Mouse (Mus musculus) adrenal gland, postnatal 36 days (tissue): ENCODE measurements around the gene Sdhc. TPM values are rescaled to one million over a fixed set of nuclear protein-coding genes. Genes with fewer than 3 reads are reported as not detected.

ENCODE experiments used
- DNase-seq, 2 experiments: peaks; one replicate each; pipeline ENCODE4 v3.0.0; 2021; ENCODE audit warnings: mixed read lengths in 1 of 2
- long read RNA-seq, 2 experiments: library from polyadenylated mRNA; stranded (forward); transcript quantifications; one replicate each; pipeline ENCODE4 v2.0.0; 2021; ENCODE audit warnings: borderline sequencing depth in 2 of 2
- total RNA-seq, 2 experiments: library from RNA; stranded (reverse); gene quantifications; 2 replicates each; pipeline ENCODE4 v1.2.3; 2021

Gene Sdhc
- total RNA-seq = 100 to 1,000 TPM; 438 to 454 TPM
- long read RNA-seq, experiment 1, transcript Sdhc-202 (6 exons, 3,171 nt) = major isoform, 47 of 92 reads
- long read RNA-seq, experiment 1, partial matches to known transcripts = 40 of 92 reads
- long read RNA-seq, experiment 1, other reads (novel, unspliced or antisense) = 4 of 92 reads
- long read RNA-seq, experiment 2, transcript Sdhc-202 (6 exons, 3,171 nt) = major isoform, 26 of 46 reads
- long read RNA-seq, experiment 2, partial matches to known transcripts = 11 of 46 reads
- long read RNA-seq, experiment 2, other reads (novel, unspliced or antisense) = 9 of 46 reads

DNA sequence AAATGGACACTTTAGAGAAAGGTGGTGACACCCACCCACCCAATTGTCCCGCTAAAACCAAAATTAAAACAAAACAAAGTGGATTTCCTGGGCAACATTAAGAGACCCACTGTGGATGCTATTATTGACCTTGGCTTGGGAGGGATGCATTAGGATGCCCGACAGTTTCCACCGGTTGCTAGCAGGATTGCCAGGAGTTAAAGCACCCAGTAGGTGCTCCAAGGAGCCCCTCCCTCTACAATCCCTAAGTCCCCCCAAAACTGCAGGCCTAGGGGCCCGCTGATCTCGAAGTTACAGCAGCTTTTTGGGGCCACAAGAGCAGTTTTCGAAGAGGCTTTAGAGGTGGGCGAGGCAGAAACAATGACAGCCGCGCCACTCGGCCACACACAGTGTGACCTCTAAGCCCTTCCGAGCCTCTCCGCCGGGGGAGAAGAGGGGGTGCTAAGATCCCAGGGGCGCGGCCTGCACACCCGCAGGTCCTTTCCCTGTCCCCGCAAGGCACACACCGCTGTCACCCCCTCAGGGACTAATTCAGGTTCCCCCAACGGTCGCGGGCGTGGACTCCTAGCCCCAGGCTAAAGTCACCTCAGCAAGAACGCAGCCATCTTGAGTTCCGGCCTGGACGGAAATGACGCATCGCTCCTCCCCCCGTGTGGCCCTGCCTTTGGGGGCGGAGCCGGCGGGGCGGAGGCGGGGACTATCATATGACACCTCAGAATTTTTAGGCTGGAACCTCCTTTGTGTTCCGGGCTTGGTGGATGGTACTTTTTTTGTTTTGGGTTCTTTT lies at the start of gene Sdhc, which contains the start of gene Mpz:
Sdhc (minus strand) TSS at position 630 of the 787 bp plus-strand sequence.
Mpz (plus strand) TSS at position 738 of the 787 bp plus-strand sequence.
- peak; percentile 96 to 98 for DNase-seq

DNA sequence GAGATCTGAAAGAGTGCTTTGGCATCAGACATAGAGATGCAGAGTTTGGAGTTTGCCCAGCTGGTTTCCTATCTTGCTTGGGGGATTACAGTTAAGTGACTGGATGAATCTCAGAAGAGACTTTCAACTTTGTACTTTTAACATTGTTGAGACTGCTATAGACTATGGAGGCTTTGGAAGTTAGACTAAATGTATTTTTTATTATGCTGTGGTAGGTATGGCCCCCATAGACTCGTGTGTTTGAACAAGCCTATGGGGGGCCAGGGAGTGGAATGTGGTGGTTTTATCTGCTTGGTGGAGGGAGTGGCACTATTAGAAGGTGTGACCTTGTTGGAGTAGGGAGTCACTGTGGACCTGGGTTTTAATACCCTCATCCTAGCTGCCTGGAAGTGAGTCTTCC lies 49.1 kb upstream of the Sdhc start:
- DNase-seq = no peak

DNA sequence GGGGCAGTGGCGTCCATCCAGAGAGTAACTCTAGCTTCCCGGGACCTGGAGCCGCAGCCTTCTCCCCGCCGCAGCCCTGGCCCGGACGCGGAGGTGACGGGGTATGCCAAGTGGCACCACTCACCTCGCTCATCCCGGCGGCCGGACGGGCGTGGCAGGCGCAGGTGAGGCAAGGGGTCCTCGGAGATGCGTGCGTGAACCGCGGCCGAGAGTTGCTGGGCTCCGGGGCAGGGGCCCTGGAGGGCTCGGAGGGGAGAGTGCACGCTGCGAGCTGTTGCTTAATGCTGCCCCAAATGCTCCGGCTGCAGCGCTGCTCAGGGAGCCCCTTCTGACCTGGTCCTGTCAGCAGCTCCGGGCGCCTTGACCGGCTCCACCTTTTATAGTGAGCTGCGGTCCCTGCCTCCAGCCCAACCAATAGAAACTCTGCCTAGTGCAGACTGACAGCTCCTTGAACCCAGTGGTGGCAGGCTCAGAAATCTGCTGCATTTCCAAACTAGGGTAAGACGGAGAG lies 45.5 kb upstream of the Sdhc start, which contains the start of gene Pcp4l1:
Pcp4l1 (minus strand) TSS at position 382 of the 511 bp plus-strand sequence.
- peak; percentile 77 to 80 for DNase-seq

DNA sequence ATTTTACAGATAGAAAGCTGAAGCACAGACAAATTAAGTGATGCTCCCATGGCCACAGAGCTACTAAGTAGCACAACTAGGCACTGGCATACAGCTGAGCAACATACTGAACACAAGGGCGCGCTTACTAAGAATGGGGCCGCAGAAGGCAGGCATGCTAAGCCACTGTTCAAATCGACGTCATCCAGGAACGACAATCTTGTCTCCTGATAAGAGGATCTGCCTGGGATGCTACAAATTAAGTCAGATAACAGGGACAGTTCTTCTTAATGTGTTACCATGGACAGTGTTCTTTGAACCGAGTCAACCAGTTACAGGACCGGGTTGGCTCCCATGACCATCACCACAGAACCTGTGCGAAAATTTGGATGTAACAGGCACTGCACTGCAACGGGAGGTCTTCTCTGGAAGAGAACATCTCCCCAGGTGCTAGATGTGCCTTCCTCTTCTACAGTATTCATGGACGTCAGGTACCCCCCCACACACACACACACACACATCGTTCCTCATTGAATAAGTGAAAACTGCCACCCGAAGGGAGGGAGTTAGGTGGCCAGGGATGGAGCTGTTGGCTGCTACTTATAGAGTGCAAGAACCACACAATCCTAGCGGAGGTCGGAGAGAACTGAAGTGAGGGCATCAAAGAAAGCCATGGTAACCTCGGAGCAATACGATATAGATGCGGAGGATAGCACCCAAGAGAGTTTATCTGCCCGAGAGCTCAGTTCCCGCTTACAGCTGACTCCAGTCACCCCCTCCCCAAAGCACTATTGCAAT lies 44.8 kb upstream of the Sdhc start:
- no peak for DNase-seq

DNA sequence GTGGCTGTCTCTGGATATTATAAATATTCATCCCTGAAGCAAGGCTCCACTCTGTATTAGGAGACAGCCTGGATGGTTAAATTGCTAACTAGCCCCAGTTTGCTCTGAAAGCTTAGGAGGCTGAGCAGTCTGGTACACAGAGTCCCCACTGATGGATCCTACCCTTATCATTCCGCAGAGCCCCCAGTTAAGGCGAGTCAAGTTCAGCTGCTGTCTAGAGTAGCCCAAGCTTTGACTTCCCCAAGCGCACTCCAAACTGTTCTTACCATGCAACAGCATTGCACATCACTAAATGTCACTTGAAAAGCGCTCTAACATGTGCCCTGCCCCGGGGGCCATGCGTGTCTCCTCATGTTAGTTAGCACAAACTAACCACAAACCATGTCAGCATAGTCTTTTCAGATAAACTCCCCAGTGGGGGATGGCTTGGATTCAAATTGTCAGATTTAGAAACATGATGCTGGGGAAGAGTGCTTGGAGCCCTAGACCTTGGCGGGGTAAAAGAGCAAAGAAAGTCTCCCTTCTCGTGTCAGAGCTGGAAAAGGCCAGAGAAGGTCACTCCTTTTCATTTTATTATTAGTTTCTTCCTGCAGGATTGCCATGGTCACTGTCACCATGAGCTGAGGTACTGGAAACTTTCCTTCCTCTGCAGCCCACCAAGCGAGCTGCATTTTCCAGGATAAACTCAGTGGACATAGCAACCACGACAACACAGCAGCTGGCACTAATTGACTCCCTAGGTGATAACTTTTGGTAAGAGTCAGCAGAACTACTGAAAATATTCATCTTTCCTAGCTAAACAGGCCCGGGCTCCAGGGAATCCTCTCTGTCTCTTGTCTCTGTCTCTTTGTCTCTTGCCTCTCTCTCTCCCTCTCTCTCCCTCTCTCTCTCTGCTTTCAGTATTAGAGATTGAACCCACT lies 43.8 kb upstream of the Sdhc start:
- DNase-seq = no peak

DNA sequence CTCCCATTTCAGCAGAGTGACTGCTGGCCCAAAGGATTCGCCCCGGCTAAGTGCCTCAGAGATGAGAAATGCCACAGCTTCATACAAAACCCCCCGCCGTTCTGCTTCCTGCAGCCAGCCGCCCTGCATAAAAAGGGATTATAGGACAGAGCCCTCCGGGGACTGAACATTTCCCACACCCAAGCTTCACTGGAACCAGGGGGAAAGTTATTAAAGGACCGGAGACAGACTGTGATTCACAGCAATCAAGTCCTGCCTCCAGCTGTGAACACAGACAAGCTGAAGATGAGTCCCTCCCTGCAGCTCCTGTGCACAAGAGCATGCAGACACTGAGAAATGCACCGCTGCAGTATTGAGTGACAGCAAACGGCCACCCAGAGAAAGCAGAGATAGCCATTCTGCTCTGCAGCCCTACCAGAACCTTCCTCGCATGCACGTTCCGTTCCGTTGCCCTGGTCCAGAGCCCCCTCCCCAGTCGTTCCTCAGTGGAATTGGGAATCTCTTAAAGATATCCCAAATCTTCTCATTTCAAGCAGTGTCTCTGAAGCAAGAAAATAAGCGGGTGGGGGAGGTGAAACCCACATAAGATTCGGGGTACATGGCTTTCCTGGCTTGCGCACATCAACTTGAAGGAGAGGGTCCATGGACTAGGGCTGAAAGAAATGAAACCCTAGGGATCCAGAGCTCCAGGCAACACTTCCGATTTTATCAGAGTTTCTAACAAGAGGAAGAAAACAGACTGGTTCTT lies 42.9 kb upstream of the Sdhc start:
- DNase-seq = peak in 1 of 2 experiments; percentile 22

DNA sequence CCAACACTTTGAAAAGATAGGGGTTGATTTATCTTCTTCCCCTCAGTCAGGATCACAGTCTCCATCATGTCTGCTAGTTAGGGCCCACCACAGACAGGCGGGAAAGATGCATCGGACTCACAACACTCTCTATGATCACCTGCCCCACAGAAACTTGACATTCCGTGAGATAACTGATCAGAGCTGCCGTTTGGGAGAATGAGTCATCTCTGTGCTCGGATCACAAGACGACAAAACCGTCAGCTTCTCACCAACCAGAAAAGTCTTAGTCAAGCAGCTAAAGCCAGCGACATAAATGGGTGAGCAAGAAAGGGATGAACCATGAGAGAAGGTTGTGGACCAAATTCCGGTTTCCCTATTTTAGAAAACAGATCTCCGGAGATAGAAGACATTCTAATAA lies 41.9 kb upstream of the Sdhc start:
- peak in 1 of 2 experiments; percentile 16 for DNase-seq

DNA sequence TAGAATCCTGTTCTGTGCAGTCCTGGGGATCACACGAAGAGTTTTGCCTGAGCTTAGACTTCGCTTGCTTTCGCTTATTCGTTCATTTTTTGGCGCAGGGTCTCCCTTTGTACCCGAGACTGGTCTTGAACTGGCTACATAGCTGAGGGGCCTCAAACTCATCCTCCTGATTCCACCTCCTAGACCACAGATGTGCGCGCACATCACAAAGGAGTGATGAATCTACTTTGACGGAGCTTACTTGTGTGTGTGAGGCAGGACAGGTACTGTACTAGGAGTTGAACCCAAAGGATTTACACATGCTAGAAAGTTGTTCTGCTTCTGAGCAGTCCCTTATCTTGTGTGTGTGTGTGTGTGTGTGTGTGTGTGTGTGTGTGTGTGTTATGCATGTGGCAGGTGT lies 40.4 kb upstream of the Sdhc start:
- DNase-seq = no peak

DNA sequence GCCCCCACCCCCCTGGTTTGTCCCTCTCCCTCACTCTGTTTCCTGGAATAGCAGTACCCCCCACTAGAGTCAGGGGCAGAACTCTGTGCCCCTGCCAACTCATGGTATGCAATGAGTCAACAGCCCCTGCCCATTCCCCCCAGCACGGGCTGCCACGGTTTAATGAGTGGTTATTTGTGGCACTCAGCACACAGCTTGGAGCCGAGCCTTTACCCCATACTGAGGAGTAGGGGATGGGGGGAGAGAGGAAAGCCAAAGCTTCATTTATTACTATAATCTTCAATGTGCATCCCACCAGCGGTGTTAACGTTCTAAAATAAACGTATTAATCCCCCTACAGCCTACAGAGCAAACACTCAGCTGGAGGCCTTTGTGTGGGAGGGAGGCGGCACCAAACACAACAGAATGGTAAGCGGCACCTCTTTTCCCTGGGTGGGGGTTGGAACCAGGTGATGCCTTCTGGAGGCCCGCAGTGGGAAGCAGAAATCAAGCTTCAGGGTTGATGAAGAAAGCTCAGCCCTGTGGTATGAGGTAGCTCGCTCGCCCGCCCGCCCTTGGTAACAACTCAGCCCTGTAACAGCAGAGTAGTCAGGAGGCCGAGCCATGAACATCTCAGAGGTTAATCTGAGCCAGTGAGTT lies 39.2 kb upstream of the Sdhc start:
- no peak for DNase-seq

DNA sequence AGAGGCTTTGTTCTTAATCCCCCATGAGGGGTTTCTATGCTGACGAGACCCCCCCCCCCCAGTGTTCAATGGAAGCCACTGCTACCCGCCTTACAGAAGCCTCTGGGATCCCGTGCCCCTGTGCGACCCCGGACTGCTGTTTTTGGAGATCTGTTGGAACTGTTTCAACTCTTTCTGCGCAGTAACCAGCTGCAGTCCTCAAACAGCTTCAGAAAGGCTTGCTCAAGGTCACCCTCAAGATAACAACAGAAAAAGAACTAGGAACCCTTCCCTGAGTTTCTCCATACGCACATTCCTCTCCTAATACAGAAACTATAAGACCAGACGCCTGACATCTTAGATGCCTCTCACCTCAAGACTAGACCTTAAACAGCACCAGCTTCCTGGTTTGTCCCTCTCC lies 38.6 kb upstream of the Sdhc start:
- DNase-seq = peak in 1 of 2 experiments; percentile 19

DNA sequence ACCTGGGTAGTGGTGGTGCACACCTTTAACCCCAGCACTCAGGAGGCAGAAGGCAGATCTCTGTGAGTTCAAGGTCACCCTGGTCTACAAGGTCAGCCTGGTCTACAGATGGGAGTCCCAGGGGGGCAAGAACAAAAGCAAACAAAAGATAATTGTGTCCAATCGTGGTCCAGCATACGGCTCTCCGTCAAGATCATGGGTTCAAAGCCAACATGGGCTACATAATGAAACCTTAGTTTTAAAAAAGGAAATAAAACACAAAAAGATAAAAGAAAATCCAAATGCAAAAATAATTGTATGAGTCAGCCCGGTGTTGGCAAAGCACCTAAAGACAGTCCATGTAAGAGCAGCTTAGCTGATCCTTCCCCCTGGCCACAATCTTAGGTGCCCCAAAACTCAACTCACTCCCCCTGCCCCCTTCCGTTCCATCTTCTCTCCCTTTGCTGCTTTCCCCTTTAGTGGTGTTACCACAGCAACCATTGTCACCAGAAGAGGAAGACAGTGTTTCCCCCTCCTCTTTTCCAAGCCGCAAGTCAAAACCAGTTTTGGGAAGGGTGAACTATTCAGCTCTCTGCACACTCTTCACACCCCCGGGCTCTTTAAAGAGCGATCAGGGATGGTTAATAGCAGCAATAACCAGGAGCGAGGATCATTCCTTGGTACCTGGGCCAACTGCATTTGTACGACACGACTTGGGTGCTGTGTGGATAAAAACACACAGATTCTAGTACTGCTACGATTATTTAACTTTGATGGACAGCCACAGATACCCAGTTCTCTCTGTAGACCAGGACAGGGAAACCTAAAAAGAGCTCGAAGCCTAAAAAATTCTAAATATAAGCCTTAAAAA lies 37.7 kb upstream of the Sdhc start:
- DNase-seq = no peak

DNA sequence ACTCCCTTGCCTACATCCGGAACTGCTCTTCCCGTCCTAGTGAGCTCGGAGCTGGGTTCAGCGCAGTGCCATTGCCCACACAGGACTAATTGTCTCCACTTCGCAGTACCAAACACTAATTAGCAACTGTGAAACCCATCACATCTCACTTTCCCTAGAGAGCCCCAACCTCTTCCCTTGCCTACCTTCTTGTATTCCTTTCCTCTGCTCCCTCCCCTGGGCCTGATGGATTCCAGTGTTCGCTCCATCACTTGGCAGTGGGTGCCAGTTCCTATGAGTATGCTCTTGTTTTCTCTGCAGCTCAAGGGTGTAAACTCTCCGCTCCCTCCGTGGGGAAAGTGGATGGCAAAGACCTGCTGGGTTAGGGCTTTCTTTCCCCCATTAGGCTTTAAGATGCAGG lies 35.3 kb upstream of the Sdhc start:
- no peak for DNase-seq

DNA sequence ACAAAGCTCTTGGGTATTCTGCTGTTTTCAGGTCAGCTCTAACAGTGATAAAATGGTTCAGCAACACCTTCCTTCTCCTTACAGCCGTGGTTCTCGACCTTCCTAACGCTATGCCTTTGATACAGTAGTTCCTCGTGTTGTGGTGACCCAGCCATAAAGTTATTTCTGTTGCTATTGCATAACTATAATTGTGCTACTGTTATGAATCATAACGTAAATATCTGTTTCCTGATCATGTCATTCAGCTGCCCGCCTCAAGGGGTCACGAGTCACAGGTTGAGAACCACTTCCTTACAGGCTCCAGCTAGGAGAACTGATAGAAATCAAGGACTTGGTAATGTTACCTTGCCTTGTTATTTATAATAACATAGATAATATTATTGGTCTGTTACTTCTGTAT lies 33.9 kb upstream of the Sdhc start:
- peak; percentile 54 to 63 for DNase-seq

DNA sequence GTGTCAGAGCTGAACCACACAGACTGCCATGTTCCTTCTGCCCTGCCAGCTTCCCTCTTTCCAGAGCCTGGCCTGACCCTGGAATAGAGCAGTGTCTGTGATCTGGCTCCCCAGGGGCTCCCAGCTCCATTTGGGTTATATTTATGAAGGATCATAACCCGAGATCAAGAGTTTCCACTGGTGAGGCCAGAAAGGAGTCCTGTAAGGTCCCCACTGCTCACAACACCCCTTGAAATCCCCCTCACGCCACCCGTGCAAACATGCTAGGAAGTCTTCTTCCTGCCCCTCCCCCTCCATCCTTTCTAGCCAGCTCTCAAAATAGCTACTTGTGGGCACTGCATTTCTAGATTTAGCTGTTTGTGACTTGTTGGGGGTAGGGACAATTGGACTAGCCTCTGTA lies 33.2 kb upstream of the Sdhc start:
- DNase-seq = peak in 1 of 2 experiments; percentile 61

DNA sequence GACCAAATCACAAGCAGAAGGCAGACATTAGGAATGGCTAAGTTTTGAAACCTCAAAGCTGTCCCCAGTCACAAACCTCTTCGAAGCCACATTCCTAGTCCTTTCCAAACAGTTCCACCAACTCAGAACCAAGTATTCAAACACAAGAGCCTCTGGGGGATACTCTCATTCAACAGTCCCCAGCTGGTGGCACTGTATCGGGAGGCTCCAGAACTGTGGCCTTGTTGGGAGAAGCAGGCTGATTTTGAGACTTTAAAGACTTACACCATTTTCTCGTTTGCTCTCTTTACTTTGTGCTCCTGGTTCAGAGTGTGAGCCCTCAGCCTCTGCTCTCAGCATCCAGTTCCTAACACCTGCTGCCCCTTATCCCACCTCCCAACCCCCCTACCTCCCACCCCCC lies 32.6 kb upstream of the Sdhc start:
- no peak for DNase-seq

DNA sequence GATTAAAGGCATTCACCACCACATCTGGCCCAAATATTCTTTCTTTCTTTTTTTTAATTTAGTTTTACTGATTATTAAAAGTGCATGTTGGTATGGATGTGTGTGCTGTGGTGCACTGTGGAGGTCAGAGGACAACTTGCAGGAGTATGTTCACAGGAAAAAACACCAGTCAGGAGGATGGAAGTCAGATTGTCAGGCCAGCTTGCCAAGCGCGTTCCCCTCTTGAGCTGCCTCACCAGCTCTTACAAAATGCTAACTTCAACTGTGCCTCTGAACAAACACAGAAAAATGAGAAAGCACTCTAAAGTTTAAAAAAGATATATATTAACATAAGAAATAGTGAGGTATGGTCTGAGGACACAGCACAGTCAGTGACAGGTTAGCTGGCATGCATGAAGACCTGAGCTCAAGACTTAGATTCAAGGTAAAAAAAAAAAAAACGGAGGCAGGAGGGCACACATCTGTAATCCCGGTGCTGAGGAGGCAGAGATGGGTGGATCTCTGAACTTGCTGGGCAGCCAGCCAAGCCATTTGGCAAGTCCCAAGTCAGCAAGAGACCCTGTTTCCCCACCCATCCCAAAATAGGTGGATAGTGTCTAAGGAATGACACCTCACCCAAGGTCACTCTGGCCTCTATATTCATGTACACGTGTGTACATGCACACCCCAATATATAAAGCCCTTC lies 29.2 kb upstream of the Sdhc start:
- no peak for DNase-seq

DNA sequence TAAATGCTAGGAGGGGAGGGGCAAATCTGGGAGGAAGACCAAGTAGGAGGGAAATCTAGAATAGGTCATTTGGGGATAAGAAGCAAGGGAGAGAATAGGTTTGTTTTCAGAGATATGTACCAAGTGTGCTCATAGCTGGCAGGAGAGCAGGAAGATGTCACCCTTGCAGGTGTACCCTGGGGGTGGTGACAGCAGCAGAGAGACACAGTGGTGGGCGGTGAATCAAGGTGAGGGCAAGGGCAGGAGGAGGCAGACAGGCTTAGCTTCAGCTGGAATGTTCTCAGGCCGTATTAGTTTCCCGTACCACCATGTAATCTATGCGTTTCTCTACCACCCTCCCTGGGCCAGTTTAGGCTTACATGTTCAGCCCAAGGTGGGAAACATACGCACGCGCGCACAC lies 22.4 kb upstream of the Sdhc start:
- no peak for DNase-seq

DNA sequence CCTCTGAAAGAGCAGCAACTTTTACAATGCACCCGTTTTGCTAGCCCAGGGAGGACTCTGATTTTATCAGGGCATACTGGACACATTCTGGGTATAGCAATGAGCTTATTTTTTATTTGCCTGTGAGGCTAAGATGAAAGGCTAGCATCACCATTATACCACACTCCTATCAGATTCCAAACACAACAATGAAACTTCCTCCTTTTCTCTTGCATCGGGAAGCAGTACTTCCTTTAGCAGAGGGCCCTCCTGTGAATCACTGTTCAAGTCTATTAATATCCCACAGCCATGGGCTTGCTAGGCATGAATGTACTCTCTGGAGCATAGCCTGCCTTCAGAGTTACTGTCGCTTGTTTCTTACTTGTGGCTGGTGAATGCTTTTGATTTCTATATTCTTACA lies 20.7 kb upstream of the Sdhc start:
- no peak for DNase-seq
